Mouse (Mus musculus): ENCODE measurements at regions not wholly inside any gene's neighbourhood (a gene's known extent, or its start where the extent isn't known, plus 50 kb on each side); places are given as distances from the start of the nearest gene placed in this dataset.

GRCm38 (mm10) chr15:16541226-16541625 is 187.3 kb upstream of the Cdh9 start:
- no peaks in the 10 kb centered on the region for H3K9me3 ChIP-seq (ENCODE audit: control insufficient read depth, low read length)
- no peak overlapping the region for H3K9ac ChIP-seq
- no peak overlapping the region for H3K27ac ChIP-seq
- no peaks in the 10 kb centered on the region for H3K27me3 ChIP-seq (ENCODE audit: control insufficient read depth, insufficient read depth, low read length)
- H3K4me1 ChIP-seq (replicated peaks; ENCODE audit: control insufficient read depth, insufficient read depth, low read length) = no peaks in the 10 kb centered on the region
- no peak for DNase-seq (ENCODE audit: low spot score)
- no peak overlapping the region for H3K4me2 ChIP-seq (replicated peaks)
- no peaks in the 10 kb centered on the region for H3K36me3 ChIP-seq (replicated peaks; ENCODE audit: control insufficient read depth, insufficient read depth)
- ATAC-seq (ENCODE audit: low FRiP score) = no peak
- no peak overlapping the region for H3K4me3 ChIP-seq (replicated peaks; ENCODE audit: low read length)
- WGBS = 69% methylated on average over 1 of the region's 1 CpGs

- no peak overlapping the region for H3K27ac ChIP-seq
- no peaks in the 10 kb centered on the region for H3K9me3 ChIP-seq (ENCODE audit: control insufficient read depth, low read length)
- no peaks in the 10 kb centered on the region for H3K36me3 ChIP-seq (replicated peaks; ENCODE audit: control insufficient read depth, insufficient read depth)
- WGBS = 86% methylated on average over 2 of the region's 2 CpGs
- no peaks in the 10 kb centered on the region for H3K27me3 ChIP-seq (ENCODE audit: control insufficient read depth, insufficient read depth, low read length)
- no peak overlapping the region for H3K9ac ChIP-seq
- no peak for ATAC-seq (ENCODE audit: low FRiP score)
- no peaks in the 10 kb centered on the region for H3K4me1 ChIP-seq (replicated peaks; ENCODE audit: control insufficient read depth, insufficient read depth, low read length)
- no peak for DNase-seq (ENCODE audit: low spot score)
- H3K4me2 ChIP-seq (replicated peaks) = no peak overlapping the region
- H3K4me3 ChIP-seq (replicated peaks; ENCODE audit: low read length) = no peak overlapping the region
Measured at GRCm38 (mm10) chr15:16555173-16555572, 173.4 kb upstream of the Cdh9 start.

- Histone ChIP-seq H3K27ac (no peak overlapping the region), H3K36me3 (replicated peaks; ENCODE audit: control insufficient read depth, insufficient read depth) (no peaks in the 10 kb centered on the region), H3K4me1 (replicated peaks; ENCODE audit: control insufficient read depth, insufficient read depth, low read length) (no peaks in the 10 kb centered on the region), H3K9ac (no peak overlapping the region), H3K27me3 (ENCODE audit: control insufficient read depth, insufficient read depth, low read length) (no peaks in the 10 kb centered on the region), H3K9me3 (ENCODE audit: control insufficient read depth, low read length) (no peaks in the 10 kb centered on the region), H3K4me3 (replicated peaks; ENCODE audit: low read length) (no peak overlapping the region), H3K4me2 (replicated peaks) (no peak overlapping the region)
- 71% methylated on average over 9 of the region's 9 CpGs for WGBS
- DNase-seq (ENCODE audit: low spot score) (no peak), ATAC-seq (ENCODE audit: low FRiP score) (no peak)
Measured at GRCm38 (mm10) chr15:16556338-16556737, 172.2 kb upstream of the Cdh9 start.

- H3K9ac ChIP-seq = no peak overlapping the region
- H3K27ac ChIP-seq = no peak overlapping the region
- ATAC-seq (ENCODE audit: low FRiP score) (no peak), DNase-seq (ENCODE audit: low spot score) (no peak)
- H3K4me2 ChIP-seq (replicated peaks) = no peak overlapping the region
- no peaks in the 10 kb centered on the region for H3K36me3 ChIP-seq (replicated peaks; ENCODE audit: control insufficient read depth, insufficient read depth)
- no peaks in the 10 kb centered on the region for H3K27me3 ChIP-seq (ENCODE audit: control insufficient read depth, insufficient read depth, low read length)
- no peak overlapping the region for H3K4me3 ChIP-seq (replicated peaks; ENCODE audit: low read length)
- WGBS = 77% methylated on average over 4 of the region's 4 CpGs
- no peaks in the 10 kb centered on the region for H3K9me3 ChIP-seq (ENCODE audit: control insufficient read depth, low read length)
- no peaks in the 10 kb centered on the region for H3K4me1 ChIP-seq (replicated peaks; ENCODE audit: control insufficient read depth, insufficient read depth, low read length)
Measured at GRCm38 (mm10) chr15:16566155-16566732, 162.3 kb upstream of the Cdh9 start.

- Histone ChIP-seq H3K27ac (no peak overlapping the region), H3K36me3 (replicated peaks; ENCODE audit: control insufficient read depth, insufficient read depth) (no peaks in the 10 kb centered on the region), H3K9me3 (ENCODE audit: control insufficient read depth, low read length) (no peaks in the 10 kb centered on the region), H3K4me3 (replicated peaks; ENCODE audit: low read length) (no peak overlapping the region), H3K9ac (no peak overlapping the region), H3K4me1 (replicated peaks; ENCODE audit: control insufficient read depth, insufficient read depth, low read length) (no peaks in the 10 kb centered on the region), H3K4me2 (replicated peaks) (no peak overlapping the region), H3K27me3 (ENCODE audit: control insufficient read depth, insufficient read depth, low read length) (no peaks in the 10 kb centered on the region)
- DNase-seq (ENCODE audit: low spot score) = no peak
- no peak for ATAC-seq (ENCODE audit: low FRiP score)
Measured at GRCm38 (mm10) chr15:16566799-16567198, 161.8 kb upstream of the Cdh9 start.

GRCm38 (mm10) chr15:16616812-16617211 is 111.7 kb upstream of the Cdh9 start:
- Histone ChIP-seq H3K4me2 (replicated peaks) (no peak overlapping the region), H3K36me3 (replicated peaks; ENCODE audit: control insufficient read depth, insufficient read depth) (no peaks in the 10 kb centered on the region), H3K9ac (no peak overlapping the region), H3K9me3 (ENCODE audit: control insufficient read depth, low read length) (no peaks in the 10 kb centered on the region), H3K4me1 (replicated peaks; ENCODE audit: control insufficient read depth, insufficient read depth, low read length) (no peaks in the 10 kb centered on the region), H3K27me3 (ENCODE audit: control insufficient read depth, insufficient read depth, low read length) (no peaks in the 10 kb centered on the region), H3K4me3 (replicated peaks; ENCODE audit: low read length) (no peak overlapping the region), H3K27ac (no peak overlapping the region)
- no peak for DNase-seq (ENCODE audit: low spot score)
- peak; percentile 37; the same call in 1 of the 2 replicates for ATAC-seq (ENCODE audit: low FRiP score)
- WGBS = 89% methylated on average over 5 of the region's 5 CpGs

- no peak overlapping the region for H3K9ac ChIP-seq
- no peak overlapping the region for H3K27ac ChIP-seq
- H3K4me2 ChIP-seq (replicated peaks) = no peak overlapping the region
- ATAC-seq (ENCODE audit: low FRiP score) (no peak), DNase-seq (ENCODE audit: low spot score) (no peak)
- no peaks in the 10 kb centered on the region for H3K27me3 ChIP-seq (ENCODE audit: control insufficient read depth, insufficient read depth, low read length)
- no peaks in the 10 kb centered on the region for H3K9me3 ChIP-seq (ENCODE audit: control insufficient read depth, low read length)
- no peaks in the 10 kb centered on the region for H3K36me3 ChIP-seq (replicated peaks; ENCODE audit: control insufficient read depth, insufficient read depth)
- H3K4me3 ChIP-seq (replicated peaks; ENCODE audit: low read length) = no peak overlapping the region
- no peaks in the 10 kb centered on the region for H3K4me1 ChIP-seq (replicated peaks; ENCODE audit: control insufficient read depth, insufficient read depth, low read length)
- WGBS = 95% methylated on average over 8 of the region's 8 CpGs
Measured at GRCm38 (mm10) chr15:16629341-16630121, 99.0 kb upstream of the Cdh9 start.

GRCm38 (mm10) chr15:16639631-16640030 is 88.9 kb upstream of the Cdh9 start:
- peak; percentile 48; the same call in 1 of the 2 replicates for ATAC-seq (ENCODE audit: low FRiP score)
- H3K4me3 ChIP-seq (replicated peaks; ENCODE audit: low read length) = no peak overlapping the region
- H3K4me1 ChIP-seq (replicated peaks; ENCODE audit: control insufficient read depth, insufficient read depth, low read length) = no peaks in the 10 kb centered on the region
- no peak for DNase-seq (ENCODE audit: low spot score)
- H3K27me3 ChIP-seq (ENCODE audit: control insufficient read depth, insufficient read depth, low read length) = no peaks in the 10 kb centered on the region
- H3K27ac ChIP-seq = no peak overlapping the region
- H3K4me2 ChIP-seq (replicated peaks) = no peak overlapping the region
- no peak overlapping the region for H3K9ac ChIP-seq
- H3K36me3 ChIP-seq (replicated peaks; ENCODE audit: control insufficient read depth, insufficient read depth) = no peaks in the 10 kb centered on the region
- H3K9me3 ChIP-seq (ENCODE audit: control insufficient read depth, low read length) = no peaks in the 10 kb centered on the region
- 65% methylated on average over 3 of the region's 3 CpGs for WGBS

- Histone ChIP-seq H3K27me3 (ENCODE audit: control insufficient read depth, insufficient read depth, low read length) (no peaks in the 10 kb centered on the region), H3K27ac (no peak overlapping the region), H3K4me1 (replicated peaks; ENCODE audit: control insufficient read depth, insufficient read depth, low read length) (no peaks in the 10 kb centered on the region), H3K9me3 (ENCODE audit: control insufficient read depth, low read length) (no peaks in the 10 kb centered on the region), H3K4me3 (replicated peaks; ENCODE audit: low read length) (no peak overlapping the region), H3K36me3 (replicated peaks; ENCODE audit: control insufficient read depth, insufficient read depth) (no peaks in the 10 kb centered on the region), H3K4me2 (replicated peaks) (no peak overlapping the region), H3K9ac (no peak overlapping the region)
- ATAC-seq (ENCODE audit: low FRiP score) (no peak), DNase-seq (ENCODE audit: low spot score) (no peak)
- WGBS = 50% methylated on average over 3 of the region's 3 CpGs
Measured at GRCm38 (mm10) chr15:16652934-16653669, 75.5 kb upstream of the Cdh9 start.
